Mouse (Mus musculus) erythroblast, embryonic 14.5 days (primary cell): ENCODE data around the gene Vmn1r139. TPM values are rescaled to one million over a fixed set of nuclear protein-coding genes. Genes with fewer than 3 reads are reported as not detected.
"Not testable (repeated sequence)": the region's sequence is repeated elsewhere in the genome, so short reads cannot be mapped to it uniquely, and the experiment has no call there.

ENCODE experiments used
- H3K27me3 ChIP-seq: 2 replicates; pipeline ENCODE4 v1.6.1; 2012; ENCODE audit warnings: inconsistent platforms; ENCODE audit not compliant: control insufficient read depth
- H3K36me3 ChIP-seq: 2 replicates; pipeline ENCODE4 v1.6.1; 2012; ENCODE audit warnings: mild to moderate bottlenecking, inconsistent platforms; ENCODE audit not compliant: control insufficient read depth
- H3K4me1 ChIP-seq: 2 replicates; pipeline ENCODE4 v1.6.1; 2012; ENCODE audit warnings: inconsistent platforms; ENCODE audit not compliant: control insufficient read depth
- H3K4me3 ChIP-seq: replicated peaks from 2 replicates; pipeline ENCODE3; 2012; ENCODE audit warnings: moderate library complexity, mild to moderate bottlenecking, inconsistent platforms
- H3K9me3 ChIP-seq: 2 replicates; pipeline ENCODE4 v1.6.1; 2012; ENCODE audit warnings: low read length, inconsistent platforms, mixed read lengths; ENCODE audit not compliant: control insufficient read depth
- polyA plus RNA-seq: library from polyadenylated mRNA; stranded (reverse); fragments of >175 nt; gene quantifications from 2 replicates; pipeline ENCODE4 v1.2.3, GENCODE M21; 2012

Gene Vmn1r139
- not detected in 2 replicates for polyA plus RNA-seq

DNA sequence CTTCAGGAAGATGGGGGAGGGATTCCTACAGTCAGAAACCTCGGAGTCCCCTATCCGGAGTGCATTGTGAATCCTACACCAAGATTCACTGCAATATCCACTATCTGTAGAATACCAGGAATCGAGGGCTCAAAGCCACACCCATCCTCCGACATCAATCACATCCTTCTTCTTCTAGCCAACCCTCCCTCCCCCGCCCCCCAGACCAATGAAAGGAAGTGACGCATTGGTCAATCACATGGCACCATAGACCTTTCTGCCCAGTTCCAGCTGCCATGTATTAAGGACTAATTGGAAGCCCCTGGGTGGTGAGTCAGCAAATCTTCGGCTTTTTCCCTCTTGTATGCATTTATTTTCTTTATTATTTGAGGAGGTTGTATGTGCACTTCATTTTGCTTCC lies at the start of gene Vmn1r139:
Gene Vmn1r139, plus strand, starts transcription at position 301 of the 400 bp plus-strand sequence.
- H3K36me3 ChIP-seq = not testable (repeated sequence)

DNA sequence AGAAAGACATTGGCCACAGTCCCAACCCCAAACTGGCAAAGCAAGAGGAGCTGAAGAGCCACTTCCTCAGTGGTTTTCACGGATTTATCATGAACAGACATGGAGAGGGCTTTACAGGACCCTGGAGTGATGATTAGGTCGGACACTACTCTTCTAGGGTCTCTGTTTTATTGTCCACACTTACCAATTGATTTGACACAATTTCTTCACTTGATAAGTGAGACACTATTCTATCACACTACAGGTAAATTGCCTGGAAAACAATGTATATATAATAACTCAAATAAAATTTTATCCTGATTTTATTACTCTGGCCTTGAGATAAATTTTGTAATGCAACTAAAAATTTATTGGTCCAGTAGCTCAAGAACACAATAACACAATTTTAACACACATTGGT lies 40.1 kb upstream of the Vmn1r139 start, which contains the start of gene Vmn1r138:
Gene Vmn1r138, minus strand, starts transcription at position 101 of the 400 bp plus-strand sequence.
- not testable (repeated sequence) for H3K27me3 ChIP-seq, H3K36me3 ChIP-seq, H3K4me1 ChIP-seq, H3K9me3 ChIP-seq, H3K4me3 ChIP-seq

More for the DNA sequence above, at the start of gene Vmn1r139:
- not testable (repeated sequence) for H3K9me3 ChIP-seq, H3K4me1 ChIP-seq, H3K4me3 ChIP-seq, H3K27me3 ChIP-seq

DNA sequence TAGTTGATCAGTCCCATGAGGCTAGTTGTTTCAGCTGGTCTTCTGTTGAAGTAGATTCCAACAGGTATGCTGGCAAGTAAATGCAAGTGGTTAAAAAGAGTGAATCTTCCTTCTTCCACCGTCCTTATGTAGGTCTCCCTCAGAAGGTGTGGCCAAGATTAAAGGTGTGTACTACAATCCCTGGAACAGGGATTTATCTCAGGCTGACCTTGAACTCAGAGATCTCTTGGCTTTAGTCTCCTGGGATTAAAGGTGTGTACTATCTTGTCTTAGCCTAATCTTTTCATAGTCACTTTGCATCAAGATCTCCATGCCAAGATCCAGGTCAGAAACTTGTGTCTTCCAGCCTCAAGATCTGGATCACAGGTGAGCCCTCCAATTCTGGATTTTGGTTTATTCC lies 12.7 kb upstream of the Vmn1r139 start, which contains the start of gene Gm6176:
Gene Gm6176, minus strand, starts transcription at position 101 of the 400 bp plus-strand sequence.
- H3K4me1 ChIP-seq, H3K4me3 ChIP-seq, H3K36me3 ChIP-seq, H3K27me3 ChIP-seq, H3K9me3 ChIP-seq: not testable (repeated sequence)

DNA sequence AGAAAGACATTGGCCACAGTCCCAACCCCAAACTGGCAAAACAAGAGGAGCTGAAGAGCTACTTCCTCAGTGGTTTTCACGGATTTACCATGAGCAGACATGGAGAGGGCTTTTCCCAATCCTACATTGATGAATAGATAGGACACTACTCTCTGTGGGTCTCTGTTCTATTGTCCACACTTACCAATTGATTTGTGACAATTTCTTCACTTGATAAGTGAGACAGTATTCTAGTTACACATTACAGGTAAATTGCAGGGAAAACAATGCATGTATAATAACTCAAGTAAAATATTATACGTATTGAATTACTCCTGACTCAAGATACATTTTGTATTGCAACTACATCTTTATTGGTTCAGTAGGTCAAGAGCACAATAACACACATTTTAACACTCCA lies 49.3 kb downstream of the Vmn1r139 start, which contains the start of gene Gm16451:
Gene Gm16451, minus strand, starts transcription at position 101 of the 400 bp plus-strand sequence.
- H3K4me1 ChIP-seq, H3K9me3 ChIP-seq, H3K36me3 ChIP-seq, H3K27me3 ChIP-seq, H3K4me3 ChIP-seq: not testable (repeated sequence)

DNA sequence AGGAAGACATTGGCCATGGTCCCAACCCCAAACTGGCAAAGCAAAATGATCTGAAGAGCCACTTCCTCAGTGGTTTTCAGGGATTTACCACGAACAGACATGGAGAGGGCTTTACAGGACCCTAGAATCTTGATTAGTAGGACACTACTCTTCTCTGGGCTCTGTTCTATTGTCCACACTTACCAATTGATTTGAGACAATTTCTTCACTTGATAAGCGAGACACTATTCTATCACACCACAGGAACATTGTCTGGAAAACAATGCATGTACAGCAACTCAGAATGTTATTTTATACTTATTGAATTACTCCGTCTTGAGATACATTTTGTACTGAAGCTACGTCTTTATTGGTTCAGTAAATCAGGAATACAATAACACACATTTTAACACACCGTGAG lies 65.8 kb downstream of the Vmn1r139 start, which contains the start of gene Gm10666:
Gene Gm10666, minus strand, starts transcription at position 101 of the 400 bp plus-strand sequence.
- H3K9me3 ChIP-seq, H3K4me1 ChIP-seq, H3K36me3 ChIP-seq: not testable (repeated sequence)

More for the DNA sequence above, 65.8 kb downstream of the Vmn1r139 start, which contains the start of gene Gm10666:
- not testable (repeated sequence) for H3K4me3 ChIP-seq, H3K27me3 ChIP-seq

Other genes starting within 250 kb of the Vmn1r139 start
- gene Vmn1r135, start 236.7 kb upstream of the Vmn1r139 start, polyA plus RNA-seq = 0.09 TPM in 1 of 2 replicates, not detected in the other
- gene Gm5725, start 224.8 kb upstream of the Vmn1r139 start, polyA plus RNA-seq = not detected in 2 replicates
- not detected in 2 replicates for gene Gm5891, start 147.8 kb upstream of the Vmn1r139 start, polyA plus RNA-seq
- not detected in 2 replicates for gene Vmn1r137, start 74.5 kb upstream of the Vmn1r139 start, polyA plus RNA-seq
- gene Vmn1r138, start 40.2 kb upstream of the Vmn1r139 start, polyA plus RNA-seq = not detected in 2 replicates
- gene Gm6176, start 12.8 kb upstream of the Vmn1r139 start, polyA plus RNA-seq = not detected in 2 replicates
- gene Gm16451, start 49.2 kb downstream of the Vmn1r139 start, polyA plus RNA-seq = not detected in 2 replicates
- gene Gm10666, start 65.7 kb downstream of the Vmn1r139 start, polyA plus RNA-seq = not detected in 2 replicates
- gene Vmn1r142, start 95.0 kb downstream of the Vmn1r139 start, polyA plus RNA-seq = not detected in 2 replicates
- gene Vmn1r143, start 120.3 kb downstream of the Vmn1r139 start, polyA plus RNA-seq = not detected in 2 replicates
- gene Gm8653, start 132.2 kb downstream of the Vmn1r139 start, polyA plus RNA-seq = not detected in 2 replicates
- gene Gm8453, start 160.4 kb downstream of the Vmn1r139 start, polyA plus RNA-seq = not detected in 2 replicates